Mouse (Mus musculus) liver (tissue): ENCODE measurements around the gene Mvb12a.
A peak's percentile ranks its signal among the peaks of the same experiment; 100 is the strongest.

Experiments used
- DNase-seq: peaks from one replicate; pipeline ENCODE4 v3.0.0-alpha.2; 2020; ENCODE audit warnings: mixed read lengths

The Mvb12a gene

DNA sequence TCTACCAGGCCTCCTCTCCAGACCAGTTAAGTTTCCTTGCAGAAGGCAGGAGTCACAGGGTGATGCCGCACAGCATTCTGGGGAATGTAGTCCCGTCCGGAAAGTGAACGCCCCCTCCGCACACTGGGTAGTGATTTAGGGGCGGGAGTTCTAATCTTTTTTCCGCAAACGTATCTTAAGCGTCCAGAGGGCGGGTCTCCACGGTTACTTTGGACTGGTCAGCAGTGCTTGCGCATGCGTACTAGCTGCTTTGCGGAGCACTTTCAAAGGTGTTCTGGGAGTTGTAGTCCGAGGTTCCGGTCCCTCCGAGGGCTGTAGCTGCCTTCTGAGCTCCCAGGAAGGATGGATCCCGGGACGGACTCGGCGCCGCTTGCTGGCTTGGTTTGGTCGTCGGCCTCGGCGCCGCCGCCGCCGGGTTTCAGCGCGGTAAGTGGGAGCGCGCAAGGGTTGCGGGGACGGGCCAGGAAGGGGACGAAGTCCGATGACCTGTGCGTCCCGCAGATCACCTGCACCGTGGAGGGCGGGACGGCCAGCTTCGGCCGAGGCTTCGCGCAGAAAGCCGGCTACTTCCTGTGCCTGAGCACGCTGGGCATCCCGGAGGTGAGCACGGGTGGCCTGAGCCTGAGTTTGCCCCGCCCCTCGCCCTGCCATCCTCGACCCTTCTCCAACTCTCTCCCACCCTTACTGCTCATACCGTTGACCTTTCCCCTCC, at the start of gene Mvb12a:
Mvb12a (plus strand) TSS at position 291 of the 712 bp plus-strand sequence.
- peak; percentile 96 for DNase-seq

DNA sequence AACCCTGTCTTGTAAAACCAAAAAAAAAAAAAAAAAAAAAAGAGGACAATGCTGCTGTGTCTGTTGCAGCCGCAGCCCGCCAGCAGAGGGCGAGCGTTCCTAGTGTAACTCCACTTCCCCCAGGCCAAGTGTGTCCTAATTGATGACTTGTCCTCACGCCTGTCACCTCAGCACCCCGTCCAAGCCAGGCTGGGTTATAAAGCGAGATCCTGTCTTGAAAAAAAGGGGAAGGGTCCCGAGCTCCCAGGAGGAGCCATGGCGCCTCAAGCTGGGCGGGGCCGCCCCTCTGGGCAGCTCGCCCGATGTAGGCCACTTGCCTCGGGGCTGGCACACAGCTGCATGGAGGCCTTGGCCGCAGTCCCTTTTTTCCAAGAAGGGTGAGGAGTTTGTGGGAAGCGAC, 47.7 kb upstream of the Mvb12a start:
- DNase-seq = peak; percentile 83

DNA sequence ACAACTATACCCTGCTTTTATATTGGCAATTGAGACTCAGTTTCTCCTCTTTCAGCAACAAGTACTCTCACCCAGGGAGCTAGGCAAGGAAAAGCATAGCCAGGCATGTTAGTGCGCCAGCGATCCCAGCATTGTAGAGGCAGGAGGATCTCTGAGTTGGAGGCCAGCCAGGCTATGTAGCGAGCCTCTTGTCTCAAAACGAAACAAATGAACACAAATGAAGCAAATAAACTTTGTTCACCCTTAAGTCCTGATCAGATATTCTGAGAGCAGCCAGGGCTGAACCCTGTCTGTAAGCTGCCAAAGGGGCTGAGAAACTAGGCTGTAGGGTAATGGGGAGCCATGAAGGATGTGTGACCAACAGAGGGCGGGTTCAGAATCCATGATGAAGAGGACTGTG, 46.9 kb upstream of the Mvb12a start:
- no peak for DNase-seq

DNA sequence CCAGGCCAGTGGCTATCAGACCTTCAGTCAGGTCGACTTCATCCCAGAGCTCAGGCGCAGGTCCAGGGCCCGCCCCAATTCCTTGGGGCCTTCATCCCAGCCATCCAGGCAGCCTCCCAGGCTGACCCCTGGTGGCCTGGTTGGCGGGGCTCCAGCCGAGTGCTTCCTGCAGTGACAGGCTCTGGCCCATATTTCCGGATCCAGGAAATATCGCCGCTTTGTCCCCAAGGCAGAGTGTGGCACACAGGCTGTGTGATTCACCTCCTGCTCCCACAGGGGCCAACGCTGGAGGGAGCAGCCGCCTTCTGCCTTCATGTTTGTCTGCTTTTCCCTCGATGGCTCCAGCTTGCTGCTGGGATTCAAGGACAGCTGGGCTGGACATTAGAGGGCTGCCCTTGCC, 46.2 kb upstream of the Mvb12a start:
- DNase-seq = peak; percentile 53

DNA sequence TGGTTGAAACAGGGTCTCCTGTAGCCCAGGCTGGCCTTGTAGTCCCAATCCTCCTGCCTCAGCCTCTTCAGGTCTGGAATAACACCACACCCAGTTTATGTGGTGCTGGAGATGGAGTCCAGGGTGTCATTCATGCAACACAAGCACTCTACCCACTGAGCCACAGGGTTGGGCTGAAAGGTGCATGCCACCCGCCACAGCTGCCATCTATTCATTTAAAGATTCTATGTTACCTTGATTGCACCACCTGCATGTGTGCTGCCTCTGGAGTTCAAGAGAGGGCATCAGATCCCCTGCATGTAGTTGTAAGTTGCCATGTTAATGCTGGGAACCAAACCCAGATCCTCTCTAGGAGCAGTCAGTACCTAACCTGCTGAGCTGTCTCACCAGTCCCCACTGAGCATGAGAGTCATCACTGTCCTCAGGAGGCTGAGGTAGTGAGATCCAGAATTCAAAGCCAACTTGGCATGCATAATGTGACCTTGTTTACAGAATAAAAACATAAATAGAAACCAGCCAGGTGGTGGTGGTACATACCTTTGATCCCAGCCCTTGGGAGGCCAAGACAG, 45.6 kb upstream of the Mvb12a start:
- no peak for DNase-seq

DNA sequence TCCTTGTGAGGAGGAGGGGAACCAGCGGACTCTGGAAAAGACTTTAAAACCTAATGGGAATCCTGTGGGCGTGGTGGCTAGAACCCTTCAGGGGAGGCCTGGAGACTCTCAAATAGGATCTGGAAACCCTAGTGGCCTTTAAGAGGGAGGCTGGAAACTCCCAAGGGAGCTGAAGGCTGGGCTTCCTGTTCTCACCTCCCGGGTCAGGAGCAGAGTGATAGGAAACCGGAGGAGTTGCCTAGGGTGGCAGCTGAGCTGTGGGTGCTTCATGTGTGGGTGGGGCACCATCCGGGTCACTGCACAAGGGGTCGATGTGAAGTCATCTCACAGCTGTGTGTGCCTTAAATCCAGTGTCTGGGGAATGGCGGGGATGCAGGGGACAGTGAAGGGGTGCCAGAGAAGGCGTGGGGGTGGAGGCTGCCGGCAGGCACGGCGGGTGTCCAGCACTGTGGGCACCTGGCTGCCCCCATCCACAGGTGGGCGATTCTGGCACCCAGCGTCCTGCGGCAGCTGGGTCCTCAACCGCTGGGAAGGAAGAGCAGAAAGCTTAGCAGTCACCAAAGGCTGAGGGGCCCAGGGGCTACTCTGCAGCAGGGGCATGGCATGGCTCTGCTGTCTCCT, 44.7 kb upstream of the Mvb12a start:
- no peak for DNase-seq

DNA sequence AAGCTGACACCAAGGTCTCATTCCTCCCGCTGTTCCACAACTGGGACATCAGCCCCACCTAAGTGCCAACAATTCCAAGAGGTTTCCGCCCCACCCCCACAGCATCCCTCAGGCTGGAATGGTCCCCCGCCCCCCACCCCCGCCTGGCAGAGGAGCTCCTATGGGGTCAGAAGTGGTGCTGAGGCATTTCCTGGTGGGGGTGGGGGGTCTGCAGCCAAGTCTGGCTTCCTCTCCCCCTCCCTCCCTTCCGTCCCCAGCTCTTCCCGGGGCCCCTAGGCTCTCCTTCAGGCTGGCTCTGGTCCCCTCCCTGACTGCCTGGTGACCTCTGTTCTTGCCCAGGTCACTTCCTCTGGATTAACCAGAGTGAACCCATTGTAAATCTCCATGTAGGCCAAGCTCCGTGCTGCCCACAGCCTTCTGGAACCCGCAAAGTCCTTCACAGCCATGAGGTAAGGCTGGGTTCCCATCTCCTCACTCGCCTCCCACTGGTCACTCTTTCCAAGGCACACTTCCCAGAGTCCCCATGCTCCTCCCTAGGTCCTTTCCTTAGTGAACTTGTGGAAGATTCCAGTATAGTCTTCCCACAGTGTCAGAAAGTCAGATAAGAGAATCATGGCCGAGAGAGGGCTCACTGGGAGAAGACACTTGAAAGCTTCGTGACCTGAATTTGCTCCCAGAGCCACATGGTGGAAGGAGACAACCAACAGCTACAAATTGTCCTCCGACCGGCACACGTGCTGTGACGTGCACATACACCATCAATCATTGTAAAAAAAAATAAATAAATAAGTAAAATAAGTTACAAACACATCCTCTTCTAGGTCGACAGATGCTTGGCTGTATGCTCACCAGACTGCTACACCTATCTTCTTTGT, 43.7 kb upstream of the Mvb12a start:
- peak; percentile 37 for DNase-seq

DNA sequence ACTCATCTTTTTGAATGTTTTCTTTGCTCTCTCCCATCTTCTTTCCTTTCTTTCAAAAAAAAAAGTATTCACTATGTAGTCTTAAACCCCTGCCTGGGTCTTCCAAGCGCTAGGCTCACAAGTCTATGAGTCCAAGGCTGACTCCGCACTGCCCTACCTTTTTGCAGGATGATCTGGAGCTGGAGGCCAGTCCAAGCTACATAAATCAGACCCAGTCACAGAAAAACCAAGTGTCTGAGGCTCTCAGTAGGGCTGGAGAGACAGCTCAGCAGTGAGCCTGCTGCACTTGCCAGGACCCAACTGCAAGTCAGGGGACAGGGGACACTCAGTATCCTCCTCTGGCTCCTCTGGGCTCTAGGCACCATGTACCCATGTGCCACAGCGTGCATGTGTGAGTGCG, 38.4 kb upstream of the Mvb12a start:
- DNase-seq = no peak

DNA sequence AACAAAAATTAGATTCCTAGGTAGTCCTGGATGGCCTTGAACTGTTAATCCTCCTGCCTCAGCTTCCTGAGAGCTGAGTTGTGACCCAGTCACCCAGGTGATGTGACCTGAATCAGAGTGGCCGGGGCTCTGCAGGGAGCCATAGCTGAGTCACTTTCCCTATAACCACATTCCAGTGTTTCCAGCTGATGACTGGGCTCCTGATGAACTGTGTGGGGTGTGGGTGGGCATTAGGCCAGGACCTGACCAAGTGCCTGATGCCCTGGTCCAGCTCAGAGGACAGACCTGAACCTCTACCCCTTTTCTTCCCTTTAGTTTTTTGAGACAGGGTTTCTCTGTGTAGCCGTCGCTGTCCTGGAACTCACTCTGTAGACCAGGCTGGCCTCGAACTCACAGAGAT, 37.4 kb upstream of the Mvb12a start:
- no peak for DNase-seq

DNA sequence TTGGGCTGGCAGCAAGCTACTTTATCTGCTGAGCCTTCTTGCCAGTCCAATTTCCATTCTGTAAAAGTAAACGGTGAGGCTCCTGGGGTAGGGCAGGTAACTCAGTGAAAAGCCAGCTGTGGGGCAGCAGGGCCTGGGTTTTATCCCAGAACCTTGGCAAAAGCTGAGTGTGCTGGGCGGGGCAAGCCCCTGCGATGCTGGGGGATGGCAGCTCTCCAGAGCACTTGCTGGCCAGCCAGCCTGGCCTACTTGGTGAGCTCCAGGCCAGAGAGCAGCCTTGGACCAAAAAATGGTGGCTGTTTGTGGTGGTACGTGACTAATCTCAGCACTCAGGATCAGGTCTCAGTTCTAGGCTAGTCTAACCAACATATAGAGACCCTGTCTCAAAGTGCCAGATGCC, 36.7 kb upstream of the Mvb12a start:
- DNase-seq = no peak

DNA sequence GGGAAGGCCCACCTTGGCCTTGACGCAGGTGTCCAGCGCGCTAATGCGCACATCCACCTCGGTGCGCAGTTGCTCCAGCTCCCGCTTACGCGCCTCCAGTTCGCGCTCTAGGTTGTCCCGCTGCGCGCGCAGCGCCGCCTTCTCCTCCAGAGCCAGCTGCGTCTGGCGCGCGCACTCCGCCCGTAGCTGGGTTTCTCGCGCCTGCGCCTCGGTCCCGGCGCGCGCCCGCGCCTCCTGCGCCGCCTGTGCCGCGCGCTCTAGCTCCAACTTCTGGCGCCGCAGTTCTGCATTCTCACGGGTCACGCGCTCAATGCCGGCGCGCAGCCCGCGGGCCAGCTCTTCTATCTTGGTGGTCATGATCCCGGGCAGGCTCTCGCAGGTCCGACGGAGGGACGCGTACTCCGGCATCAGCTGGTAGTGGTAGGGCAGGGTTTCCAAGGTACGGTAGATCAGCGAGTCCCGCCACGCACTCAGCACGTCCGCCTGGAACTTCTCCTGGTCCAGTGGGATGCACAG, 35.1 kb upstream of the Mvb12a start:
- peak; percentile 79 for DNase-seq

DNA sequence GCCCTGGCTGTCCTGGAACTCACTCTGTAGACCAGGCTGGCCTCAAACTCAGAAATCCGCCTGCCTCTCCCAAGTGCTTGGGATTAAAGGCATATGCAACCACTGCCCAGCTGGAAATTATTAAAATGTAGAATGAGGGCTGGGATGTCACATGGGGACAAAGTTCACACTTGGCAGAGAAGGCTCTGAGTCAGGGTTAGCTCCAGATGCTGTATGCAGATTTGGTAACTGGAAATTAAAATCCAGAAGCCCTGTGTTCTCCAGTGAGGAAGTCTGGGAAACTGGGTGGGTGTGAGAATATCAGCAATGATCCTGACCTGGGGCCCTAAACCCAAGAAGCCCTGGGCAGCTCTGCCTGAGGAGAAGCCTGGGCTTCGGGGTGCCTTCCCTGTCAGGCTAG, 33.4 kb upstream of the Mvb12a start:
- no peak for DNase-seq

DNA sequence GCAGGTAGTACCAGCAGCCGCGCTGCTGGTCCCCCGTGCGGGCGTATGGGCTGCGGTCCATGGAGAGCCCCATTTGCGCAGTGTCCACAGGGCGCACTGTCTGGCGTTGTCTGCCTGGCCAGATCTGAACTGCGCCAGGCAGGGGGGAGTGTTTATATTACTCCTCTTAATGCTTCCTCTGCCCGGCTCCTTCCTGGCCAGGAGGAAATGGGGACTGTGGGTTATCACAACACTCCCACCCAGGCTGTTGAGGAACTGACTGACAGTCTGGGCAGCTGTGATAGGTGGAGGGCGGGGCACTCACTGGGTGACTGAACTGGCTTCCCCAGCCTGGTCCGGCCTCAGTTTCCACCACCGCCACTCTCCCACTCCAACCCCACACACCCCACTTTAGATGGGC, 31.1 kb upstream of the Mvb12a start, which contains the start of gene Plvap:
Plvap (minus strand) TSS at position 109 of the 400 bp plus-strand sequence.
- DNase-seq = peak; percentile 79

DNA sequence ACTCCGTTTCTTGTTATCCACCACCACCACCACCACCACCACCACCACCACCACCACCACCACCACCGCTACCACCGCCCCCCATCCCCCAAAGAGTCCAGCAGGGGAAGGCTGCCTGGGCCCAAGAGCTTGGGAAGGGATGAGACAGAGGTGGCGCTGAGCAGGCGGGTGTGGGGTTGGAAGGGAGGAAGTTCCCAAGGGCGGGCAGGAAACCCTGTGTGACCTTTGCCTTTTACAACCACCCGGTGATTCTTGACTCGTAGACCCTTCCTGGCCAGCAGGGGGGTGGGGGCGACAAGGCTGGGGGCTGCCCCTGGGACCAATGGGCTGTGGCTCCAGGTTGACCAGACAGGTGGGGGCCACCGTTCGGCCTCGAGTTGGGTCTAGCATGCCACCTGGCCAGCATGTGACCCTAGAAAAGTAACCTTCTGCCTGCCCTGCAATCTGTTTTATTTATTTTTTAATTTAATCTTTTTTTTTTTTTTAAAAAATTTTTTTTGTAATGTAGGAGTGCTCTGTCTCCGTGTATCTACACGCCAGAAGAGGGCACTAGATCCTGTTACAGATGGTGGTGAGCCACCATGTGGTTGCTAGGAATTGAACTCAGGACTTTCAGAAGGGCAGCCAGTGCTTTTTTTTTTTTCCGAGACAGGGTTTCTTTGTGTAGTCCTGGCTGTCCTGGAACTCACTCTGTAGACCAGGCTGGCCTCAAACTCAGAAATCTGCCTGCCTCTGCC, 29.5 kb upstream of the Mvb12a start:
- DNase-seq = no peak

DNA sequence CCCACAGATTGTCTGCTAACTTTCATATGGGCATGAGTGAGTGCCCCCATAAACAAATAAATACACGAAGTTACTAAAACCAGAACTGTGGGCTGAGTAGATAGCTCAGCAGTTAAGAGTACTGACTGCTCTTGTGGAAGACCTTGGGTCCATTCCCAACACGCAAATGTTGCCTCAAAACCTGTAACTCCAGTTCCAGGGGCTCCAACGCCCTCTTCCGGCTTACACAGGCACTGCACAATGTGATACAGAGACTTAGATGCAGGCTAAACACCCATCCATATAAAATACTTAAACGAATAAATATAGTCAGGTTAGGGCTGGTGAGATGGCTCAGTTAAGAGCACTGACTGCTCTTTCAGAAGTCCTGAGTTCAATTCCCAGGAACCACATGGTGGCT, 27.7 kb upstream of the Mvb12a start:
- no peak for DNase-seq

DNA sequence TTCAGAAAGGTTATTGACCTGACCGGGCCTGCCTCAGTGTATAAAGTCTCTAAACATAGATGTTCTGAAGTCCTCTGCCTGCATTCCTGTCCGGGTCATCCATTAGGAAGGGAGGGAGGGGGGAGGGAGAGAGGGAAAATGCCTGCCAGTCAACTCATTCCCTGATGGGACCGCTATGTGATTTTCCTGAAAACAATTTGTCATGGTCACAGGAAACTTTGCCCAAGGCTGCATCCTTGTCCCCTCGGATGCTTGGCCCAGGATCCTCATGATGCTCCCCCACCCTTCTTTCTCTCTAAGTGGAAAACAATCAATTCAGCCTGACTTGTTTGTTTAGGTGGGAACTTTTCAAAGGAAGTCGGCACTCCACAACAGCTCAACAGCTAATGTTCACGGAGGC, 25.9 kb upstream of the Mvb12a start:
- no peak for DNase-seq

DNA sequence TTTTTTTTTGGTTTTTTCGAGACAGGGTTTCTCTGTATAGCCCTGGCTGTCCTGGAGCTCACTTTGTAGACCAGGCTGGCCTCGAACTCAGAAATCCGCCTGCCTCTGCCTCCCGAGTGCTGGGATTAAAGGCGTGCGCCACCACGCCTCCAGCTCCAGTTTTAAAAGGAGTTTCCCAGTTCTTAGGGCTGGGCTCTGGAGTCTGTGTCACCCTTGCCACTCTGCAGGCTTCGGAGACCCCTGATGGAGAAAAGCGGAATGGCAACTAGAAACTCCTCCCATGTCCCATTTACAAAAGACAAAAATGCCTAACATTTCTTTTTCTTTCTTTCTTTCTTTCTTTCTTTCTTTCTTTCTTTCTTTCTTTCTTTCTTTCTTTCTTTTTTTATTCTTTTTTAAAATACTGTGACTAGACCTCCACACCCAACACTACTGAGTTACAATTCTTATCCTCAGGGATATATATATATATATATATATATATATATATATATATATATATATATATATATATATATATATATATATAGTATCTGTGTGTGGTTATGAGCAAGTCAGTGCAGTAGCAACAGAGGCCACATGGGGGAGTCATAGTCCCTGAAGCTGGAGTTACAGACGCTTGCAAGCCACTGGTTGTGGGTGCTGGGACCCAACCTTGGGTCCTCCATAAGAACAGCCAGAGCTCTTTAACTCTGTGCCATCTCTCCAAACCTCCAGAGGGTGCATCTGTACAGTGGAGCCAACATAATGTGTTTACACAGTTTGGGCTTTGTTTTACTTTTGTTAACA, 23.5 kb upstream of the Mvb12a start:
- DNase-seq = peak; percentile 66

DNA sequence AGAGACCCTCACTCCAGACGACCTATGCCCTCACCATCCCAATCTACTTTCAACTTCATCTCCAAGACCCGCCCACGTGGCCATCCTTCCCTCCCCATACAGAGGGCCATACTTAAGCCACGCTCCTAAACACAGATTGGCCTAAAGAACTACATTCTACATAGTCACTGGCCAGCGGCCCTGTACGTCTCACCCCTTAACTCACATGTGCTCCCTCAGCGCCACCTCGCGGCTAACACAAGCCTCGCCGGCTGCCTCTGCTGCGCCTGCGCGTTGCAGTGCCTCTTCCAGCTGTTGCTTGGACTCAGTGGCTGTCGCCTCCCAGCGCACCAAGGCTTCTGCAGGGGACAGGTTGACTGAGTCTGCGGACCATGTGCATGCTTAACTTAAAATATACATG, 21.1 kb upstream of the Mvb12a start:
- DNase-seq = peak; percentile 91

DNA sequence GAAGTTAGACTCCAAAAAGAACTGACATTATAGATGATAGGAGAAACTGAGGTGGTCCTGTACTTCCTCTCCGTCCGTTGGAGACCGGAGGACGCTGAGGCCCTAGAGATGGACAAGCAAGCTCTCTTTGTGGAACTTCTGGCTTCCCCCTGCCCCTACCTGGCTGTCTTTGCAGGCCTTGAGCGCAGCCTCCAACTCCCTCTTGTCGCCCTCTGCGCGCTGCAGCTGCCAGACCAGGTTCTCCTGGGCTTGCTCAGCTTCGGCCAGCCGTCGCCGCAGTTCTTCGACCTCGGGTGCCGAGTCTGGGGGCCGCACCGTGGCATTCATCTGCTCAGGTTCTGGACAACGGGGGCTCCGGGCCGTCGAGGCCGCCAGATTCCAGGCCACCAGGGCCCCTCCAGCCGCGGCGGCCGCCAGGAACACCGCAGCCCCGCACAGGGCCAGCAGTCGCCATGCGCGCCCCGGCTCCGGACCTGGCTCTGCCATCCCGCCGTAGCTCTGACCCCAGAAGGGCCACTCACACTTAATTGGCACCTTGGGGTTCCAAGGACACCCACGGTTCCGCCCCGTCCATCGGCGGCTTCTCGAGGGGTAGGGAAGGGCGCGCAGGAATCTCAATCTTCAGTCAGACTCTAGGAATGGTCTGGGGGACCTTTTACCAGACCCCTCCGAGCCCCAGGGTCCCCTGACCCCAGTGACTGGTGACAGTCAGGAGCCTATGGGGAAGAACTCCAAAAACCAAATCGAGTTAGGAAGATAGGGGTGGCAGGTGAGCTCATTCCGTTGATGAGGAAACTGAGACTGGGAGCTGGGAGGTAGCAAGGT, 17.3 kb upstream of the Mvb12a start, which contains the start of gene Ccdc194:
Ccdc194 (minus strand) TSS at position 486 of the 825 bp plus-strand sequence.
- DNase-seq = no peak

DNA sequence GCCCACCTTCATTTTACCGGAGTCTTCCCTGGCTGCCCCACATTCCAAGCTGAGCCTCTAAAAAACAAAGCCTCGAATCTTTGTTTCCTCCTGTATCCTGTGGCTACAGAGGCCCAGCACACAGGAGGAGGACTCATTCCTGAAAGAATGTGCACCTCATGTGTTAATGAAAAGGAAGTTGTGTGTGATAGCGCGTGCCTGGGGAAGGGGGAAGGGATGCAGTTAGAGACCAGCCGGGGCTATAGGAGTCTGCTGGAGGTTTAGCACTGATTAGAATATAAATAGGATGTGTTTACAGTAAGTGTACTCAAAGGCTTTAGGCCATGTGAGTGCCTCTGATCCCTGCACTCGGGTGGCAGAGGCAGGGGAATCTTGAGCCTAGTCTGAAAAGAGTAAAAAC, 16.4 kb upstream of the Mvb12a start:
- no peak for DNase-seq
